ENCODE assay signal across 8 mouse cellular contexts in the genomic region with DNA sequence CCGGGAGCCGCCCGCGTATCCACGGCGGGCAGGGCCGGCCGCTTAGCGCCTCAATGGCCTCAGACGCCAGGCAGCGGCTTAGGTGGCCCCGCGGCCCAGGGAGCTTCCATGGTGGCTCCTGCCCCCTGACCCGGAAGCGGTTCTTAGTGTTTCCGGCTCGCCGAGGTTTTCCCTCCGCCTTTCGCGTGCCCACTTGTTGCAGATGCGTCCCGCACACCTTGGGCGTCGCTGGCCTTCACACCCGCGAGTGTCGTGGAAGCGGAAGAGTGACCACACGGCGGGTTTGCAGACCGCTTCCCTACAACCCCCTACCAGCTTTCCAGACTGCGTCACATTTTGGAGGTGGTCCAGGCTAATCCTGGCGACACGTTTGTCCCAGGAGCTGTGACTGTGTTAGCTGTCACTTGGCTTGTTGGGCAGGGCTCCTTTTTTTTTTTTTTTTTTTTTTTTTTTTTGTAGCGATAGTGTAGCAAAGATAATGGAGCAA. TPM values are rescaled to one million over a fixed set of nuclear protein-coding genes. Genes with fewer than 3 reads are reported as not detected.
DNase-seq lines count a peak whose midpoint lies in the region; ATAC-seq and TF ChIP-seq lines count a peak whose summit lies in the region.

A gene (minus strand): TSS at position 120 of the 487 bp plus-strand sequence.

- peak; percentile 94 for DNase-seq in c-Kit-positive CD71-positive TER-119-positive erythroid progenitor cells, embryonic 14.5 days (ENCODE audit: low spot score)
- DNase-seq in heart, postnatal 0 days (ENCODE audit: low spot score): peak; percentile 88
- DNase-seq in kidney, postnatal 4 days: peak; percentile 96 to 97

- no peak for TF ChIP-seq CTCF in E14TG2a.4 (conservative IDR thresholded peaks at IDR 0.05; ENCODE audit: low read length)
- TF ChIP-seq CTCF in heart, postnatal 0 days (IDR thresholded peaks at IDR 0.05; ENCODE audit: low read depth): no peak
- TF ChIP-seq CTCF in testis, adult 2 months (IDR thresholded peaks at IDR 0.05; ENCODE audit: control insufficient read depth, insufficient read depth, insufficient replicate concordance, low read depth, low read length): no peak

- TF ChIP-seq EP300 in heart, postnatal 0 days (IDR thresholded peaks at IDR 0.05; ENCODE audit: low read depth): peak; percentile 45; the same call in 1 of the 2 replicates

- under 1% methylated on average over 36 of the region's 36 CpGs for WGBS in forebrain, embryonic 12.5 days
- WGBS in heart, postnatal 0 days: 0% methylated on average over 33 of the region's 36 CpGs
- WGBS in liver, embryonic 16.5 days (ENCODE audit: insufficient replicate concordance): 0% methylated on average over 36 of the region's 36 CpGs
- under 1% methylated on average over 36 of the region's 36 CpGs for WGBS in neural tube, embryonic 13.5 days

- ATAC-seq in forebrain, embryonic 12.5 days (ENCODE audit: low FRiP score): peak; percentile 86
- ATAC-seq in heart, postnatal 0 days (ENCODE audit: insufficient read depth, low read depth): peak; percentile 83
- peak; percentile 87 for ATAC-seq in liver, embryonic 16.5 days (ENCODE audit: low read depth)
- peak; percentile 89 for ATAC-seq in neural tube, embryonic 13.5 days (ENCODE audit: low read depth)

- no peaks in the 10 kb centered on the region for H3K27me3 ChIP-seq in E14TG2a.4 (ENCODE audit: insufficient read depth, low read length)
- no peaks in the 10 kb centered on the region for H3K27me3 ChIP-seq in forebrain, embryonic 12.5 days
- H3K27me3 ChIP-seq in heart, postnatal 0 days (ENCODE audit: control insufficient read depth, insufficient read depth, low read length): no peaks in the 10 kb centered on the region
- H3K27me3 ChIP-seq in liver, embryonic 16.5 days (ENCODE audit: control insufficient read depth, insufficient read depth, low read depth, low read length): no peaks in the 10 kb centered on the region
- H3K27me3 ChIP-seq in neural tube, embryonic 13.5 days: no peaks in the 10 kb centered on the region
- no peaks in the 10 kb centered on the region for H3K27me3 ChIP-seq in testis, adult 2 months (ENCODE audit: control insufficient read depth, insufficient read depth, low read length)

- H3K27ac ChIP-seq in forebrain, embryonic 12.5 days: peak within 1 kb of the TSS; percentile 85
- H3K27ac ChIP-seq in heart, postnatal 0 days (ENCODE audit: low read depth): peak within 1 kb of the TSS; percentile 92
- peak within 1 kb of the TSS; percentile 91 for H3K27ac ChIP-seq in liver, embryonic 16.5 days (ENCODE audit: low read length)
- H3K27ac ChIP-seq in neural tube, embryonic 13.5 days (replicated peaks): peak within 1 kb of the TSS; percentile 89
- H3K27ac ChIP-seq in testis, adult 2 months (ENCODE audit: control insufficient read depth, insufficient read depth, low read depth, low read length): peak within 1 kb of the TSS; percentile 70

- H3K4me1 ChIP-seq in E14TG2a.4 (replicated peaks; ENCODE audit: low read depth, low read length): peaks cover 46% of the 10 kb centered on the region
- H3K4me1 ChIP-seq in forebrain, embryonic 12.5 days: peaks cover 19% of the 10 kb centered on the region
- H3K4me1 ChIP-seq in heart, postnatal 0 days (ENCODE audit: control insufficient read depth, insufficient read depth): peaks cover 19% of the 10 kb centered on the region
- peaks cover 23% of the 10 kb centered on the region for H3K4me1 ChIP-seq in liver, embryonic 16.5 days (ENCODE audit: control insufficient read depth, low read depth, low read length)
- H3K4me1 ChIP-seq in neural tube, embryonic 13.5 days (replicated peaks): peaks cover 22% of the 10 kb centered on the region
- peaks cover 4% of the 10 kb centered on the region; the same call in 1 of the 2 replicates for H3K4me1 ChIP-seq in testis, adult 2 months (ENCODE audit: control insufficient read depth, insufficient read depth, low read length)

- H3K9ac ChIP-seq in forebrain, embryonic 12.5 days: peak within 1 kb of the TSS; percentile 93
- H3K9ac ChIP-seq in heart, postnatal 0 days (replicated peaks; ENCODE audit: low read depth, low read length): peak within 1 kb of the TSS; percentile 95
- H3K9ac ChIP-seq in liver, embryonic 16.5 days (ENCODE audit: low read depth, low read length): peak within 1 kb of the TSS; percentile 91
- H3K9ac ChIP-seq in neural tube, embryonic 13.5 days: peak within 1 kb of the TSS; percentile 96

- H3K36me3 ChIP-seq in E14TG2a.4 (ENCODE audit: insufficient read depth, low read length): peaks cover 50% of the 10 kb centered on the region
- peaks cover 24% of the 10 kb centered on the region for H3K36me3 ChIP-seq in forebrain, embryonic 12.5 days (replicated peaks)
- H3K36me3 ChIP-seq in heart, postnatal 0 days (replicated peaks; ENCODE audit: control insufficient read depth, insufficient read depth, low read length): peaks cover 39% of the 10 kb centered on the region
- peaks cover 11% of the 10 kb centered on the region for H3K36me3 ChIP-seq in liver, embryonic 16.5 days (ENCODE audit: control insufficient read depth, insufficient read depth)
- peaks cover 27% of the 10 kb centered on the region for H3K36me3 ChIP-seq in neural tube, embryonic 13.5 days
- H3K36me3 ChIP-seq in testis, adult 2 months (ENCODE audit: control insufficient read depth, insufficient read depth, low read length): no peaks in the 10 kb centered on the region; the same call in 1 of the 2 replicates

- H3K4me3 ChIP-seq in E14TG2a.4 (replicated peaks; ENCODE audit: low read length): peak within 1 kb of the TSS; percentile 97
- H3K4me3 ChIP-seq in forebrain, embryonic 12.5 days (replicated peaks): peak within 1 kb of the TSS; percentile 98
- H3K4me3 ChIP-seq in heart, postnatal 0 days (ENCODE audit: low read depth, low read length): peak within 1 kb of the TSS; percentile 94
- H3K4me3 ChIP-seq in liver, embryonic 16.5 days (ENCODE audit: low read depth, low read length): peak within 1 kb of the TSS; percentile 88
- peak within 1 kb of the TSS; percentile 94 for H3K4me3 ChIP-seq in neural tube, embryonic 13.5 days
- H3K4me3 ChIP-seq in testis, adult 2 months (ENCODE audit: control insufficient read depth, low read depth, low read length): peak within 1 kb of the TSS; percentile 95

- H3K4me2 ChIP-seq in forebrain, embryonic 12.5 days: peak within 1 kb of the TSS; percentile 79
- H3K4me2 ChIP-seq in heart, postnatal 0 days (ENCODE audit: low read depth, low read length): peak within 1 kb of the TSS; percentile 68
- peak within 1 kb of the TSS; percentile 73 for H3K4me2 ChIP-seq in liver, embryonic 16.5 days (ENCODE audit: low read depth, low read length)
- H3K4me2 ChIP-seq in neural tube, embryonic 13.5 days: peak within 1 kb of the TSS; percentile 68

- no peaks in the 10 kb centered on the region for H3K9me3 ChIP-seq in E14TG2a.4 (ENCODE audit: low read length)
- H3K9me3 ChIP-seq in forebrain, embryonic 12.5 days: no peaks in the 10 kb centered on the region
- no peaks in the 10 kb centered on the region for H3K9me3 ChIP-seq in heart, postnatal 0 days (replicated peaks; ENCODE audit: control insufficient read depth, low read length)
- no peaks in the 10 kb centered on the region for H3K9me3 ChIP-seq in liver, embryonic 16.5 days (replicated peaks; ENCODE audit: control insufficient read depth, low read length)
- H3K9me3 ChIP-seq in neural tube, embryonic 13.5 days: no peaks in the 10 kb centered on the region

- peak; percentile 92 for TF ChIP-seq POLR2A in testis, adult 2 months (IDR thresholded peaks at IDR 0.05; ENCODE audit: control insufficient read depth, low read depth, low read length)

RNA-seq across cellular contexts. Expression of the gene that starts here (rescaled TPM):
- polyA plus RNA-seq in forebrain, embryonic 12.5 days (2016; fragmentation: Nextera tagmentation; extraction: Ambion mirVana): 23.7 and 24.5 TPM in 2 replicates
- total RNA-seq in heart, postnatal 0 days (2014; rRNA removed; ENCODE audit: low replicate concordance): 29.2 and 45.2 TPM in 2 replicates
- polyA plus RNA-seq in heart, postnatal 0 days (2015; fragmentation: Nextera tagmentation; extraction: Ambion mirVana): 12.5 and 14.2 TPM in 2 replicates
- polyA plus RNA-seq in liver, embryonic 16.5 days (2015; fragmentation: Nextera tagmentation; extraction: Ambion mirVana): 5.4 and 6.9 TPM in 2 replicates
- polyA plus RNA-seq in neural tube, embryonic 13.5 days (2015; fragmentation: Nextera tagmentation; extraction: Ambion mirVana): 14.7 and 15.2 TPM in 2 replicates
- 18.2 and 20.3 TPM in 2 replicates for polyA plus RNA-seq in testis, adult 2 months (2012; rRNA removed)

Comparison
In these comparisons a context has a peak if more than half of its experiments do, and no peak if none do; other contexts are left out.
1. Peak in every context shown above with its lines: DNase-seq, ATAC-seq, H3K4me3 ChIP-seq and H3K27ac ChIP-seq.